Mouse (Mus musculus): ENCODE results near the gene Spata7. TPM values are rescaled to one million over a fixed set of nuclear protein-coding genes. Genes with fewer than 3 reads are reported as not detected.

The Spata7 gene
- polyA plus RNA-seq (2012; rRNA removed), result 11.3 and 14.1 TPM in 2 replicates

GRCm38 (mm10) chr12:98627392-98628259, at the start of gene Spata7:
Gene Spata7, plus strand, starts transcription at chr12:98628157.

Other genes starting within 250 kb of the Spata7 start
- gene Kcnk10, start 49.8 kb upstream of the Spata7 start, polyA plus RNA-seq (2012; rRNA removed), result 9.1 and 14.9 TPM in 2 replicates
- gene Ptpn21, start 109.2 kb downstream of the Spata7 start, polyA plus RNA-seq (2012; rRNA removed), result 9.2 and 10.4 TPM in 2 replicates
- 119 and 178 TPM in 2 replicates for gene Zc3h14, start 118.8 kb downstream of the Spata7 start, polyA plus RNA-seq (2012; rRNA removed)

Measured in central nervous system, embryonic 11.5 days (tissue).